In genomic region chr9:98863463-98863862, GRCm38 (mm10) we compare ENCODE assay signal across 14 mouse cellular contexts. TPM values are rescaled to one million over a fixed set of nuclear protein-coding genes. Genes with fewer than 3 reads are reported as not detected.
DNase-seq lines count a peak whose midpoint lies in the region; ATAC-seq lines count a peak whose summit lies in the region.
"Had no signal": no experiment of that assay in that cellular context is flagged by ENCODE, and none has a peak within 500 bp of the region (broad histone marks: within the 10 kb centered on the region; RNA-seq: fewer than 3 reads in every experiment).

No protein-coding gene starts in this region.

- H3K27me3 ChIP-seq in kidney, embryonic 14.5 days (ENCODE audit: control insufficient read depth, insufficient read depth, low read length): no peaks in the 10 kb centered on the region; the same call in 1 of the 2 replicates

- H3K27ac ChIP-seq in kidney, embryonic 14.5 days (ENCODE audit: low read depth, low read length): no peak overlapping the region
- H3K27ac ChIP-seq: liver, embryonic 13.5 days had no signal

- 69% methylated on average over 3 of the region's 3 CpGs for WGBS in kidney, embryonic 14.5 days

- H3K4me3 ChIP-seq in kidney, embryonic 14.5 days (ENCODE audit: low read length): no peak overlapping the region
- H3K4me3 ChIP-seq: liver, embryonic 13.5 days had no signal

- H3K9me3 ChIP-seq in kidney, embryonic 14.5 days (ENCODE audit: control insufficient read depth, low read length): peaks cover 5% of the 10 kb centered on the region; the same call in 1 of the 2 replicates
- H3K9me3 ChIP-seq: liver, embryonic 13.5 days had no signal

- no peak overlapping the region for H3K4me2 ChIP-seq in kidney, embryonic 14.5 days (replicated peaks; ENCODE audit: low read depth, low read length)
- H3K4me2 ChIP-seq: liver, embryonic 13.5 days had no signal

- H3K36me3 ChIP-seq in kidney, embryonic 14.5 days (ENCODE audit: control insufficient read depth, insufficient read depth, low read length): no peaks in the 10 kb centered on the region
- H3K36me3 ChIP-seq: liver, embryonic 13.5 days had no signal

- peak; percentile 8 for DNase-seq in adrenal gland, postnatal 14 days
- DNase-seq in adrenal gland, postnatal 4 days (ENCODE audit: low spot score in 2 of 2): no peak
- DNase-seq in kidney, postnatal 10 days: peak; percentile 9
- DNase-seq in 3T3-L1 (ENCODE audit: low read depth, low spot score) (peak; percentile 11), ZHBTc4 (ENCODE audit: low read depth, low spot score) (peak; percentile 85)
- no peak for DNase-seq in B cell, adult 2 months
- DNase-seq in gastrocnemius, postnatal 10 days: no peak
- DNase-seq: gastrocnemius, postnatal 25 days; layer of hippocampus, postnatal 36 days; liver, embryonic 13.5 days; thymus, postnatal 14 days had no signal

- H3K4me1 ChIP-seq in kidney, embryonic 14.5 days (ENCODE audit: control insufficient read depth, insufficient read depth, low read length): no peaks in the 10 kb centered on the region
- H3K4me1 ChIP-seq: liver, embryonic 13.5 days had no signal

- no peak overlapping the region for H3K9ac ChIP-seq in kidney, embryonic 14.5 days (ENCODE audit: low read depth, low read length)
- H3K9ac ChIP-seq: liver, embryonic 13.5 days had no signal

- no peak for ATAC-seq in kidney, embryonic 14.5 days (ENCODE audit: low FRiP score, low TSS enrichment)
- ATAC-seq: intestine, embryonic 16.5 days had no signal

RNA-seq across cellular contexts. Expression of gene Prr23a3, which starts 1.1 kb away (rescaled TPM):
- total RNA-seq in adrenal gland, postnatal 14 days (2021): not detected in 2 replicates
- total RNA-seq in adrenal gland, postnatal 4 days (2021): not detected
- not detected in 2 replicates for polyA plus RNA-seq in kidney, embryonic 14.5 days (2014; fragmentation: Nextera tagmentation; extraction: Ambion mirVana)
- total RNA-seq in gastrocnemius, postnatal 10 days (2021): not detected
- total RNA-seq: gastrocnemius, postnatal 25 days; layer of hippocampus, postnatal 36 days had no signal
- polyA plus RNA-seq: heart, embryonic 16.5 days; intestine, embryonic 16.5 days; liver, embryonic 13.5 days had no signal

RNA-seq across cellular contexts. Expression of gene Prr23a2, which starts 7.2 kb away (rescaled TPM):
- not detected in 2 replicates for total RNA-seq in adrenal gland, postnatal 14 days (2021)
- total RNA-seq in adrenal gland, postnatal 4 days (2021): not detected
- not detected in 2 replicates for polyA plus RNA-seq in kidney, embryonic 14.5 days (2014; fragmentation: Nextera tagmentation; extraction: Ambion mirVana)
- total RNA-seq in gastrocnemius, postnatal 10 days (2021): not detected
- total RNA-seq: gastrocnemius, postnatal 25 days; layer of hippocampus, postnatal 36 days had no signal
- polyA plus RNA-seq: heart, embryonic 16.5 days; intestine, embryonic 16.5 days; liver, embryonic 13.5 days had no signal

RNA-seq across cellular contexts. Expression of gene Prr23a1, which starts 21.2 kb away (rescaled TPM):
- total RNA-seq in adrenal gland, postnatal 14 days (2021): not detected in 2 replicates
- total RNA-seq in adrenal gland, postnatal 4 days (2021): not detected
- not detected in 2 replicates for polyA plus RNA-seq in kidney, embryonic 14.5 days (2014; fragmentation: Nextera tagmentation; extraction: Ambion mirVana)
- not detected for total RNA-seq in gastrocnemius, postnatal 10 days (2021)
- total RNA-seq: gastrocnemius, postnatal 25 days; layer of hippocampus, postnatal 36 days had no signal
- polyA plus RNA-seq: heart, embryonic 16.5 days; intestine, embryonic 16.5 days; liver, embryonic 13.5 days had no signal

RNA-seq across cellular contexts. Expression of gene 7420426K07Rik, which starts 39.5 kb away (rescaled TPM):
- total RNA-seq in adrenal gland, postnatal 14 days (2021): not detected in 2 replicates
- not detected for total RNA-seq in adrenal gland, postnatal 4 days (2021)
- polyA plus RNA-seq in kidney, embryonic 14.5 days (2014; fragmentation: Nextera tagmentation; extraction: Ambion mirVana): not detected in 2 replicates
- total RNA-seq in gastrocnemius, postnatal 10 days (2021): not detected
- total RNA-seq: gastrocnemius, postnatal 25 days; layer of hippocampus, postnatal 36 days had no signal
- polyA plus RNA-seq: heart, embryonic 16.5 days; intestine, embryonic 16.5 days; liver, embryonic 13.5 days had no signal

Comparison
In these comparisons a context has a peak if more than half of its experiments do, and no peak if none do; other contexts are left out.
1. DNase-seq: peak in adrenal gland, postnatal 14 days (single experiment), kidney, postnatal 10 days (single experiment), 3T3-L1 (single experiment) and ZHBTc4 (single experiment); none in adrenal gland, postnatal 4 days (0 of 2), B cell, adult 2 months (0 of 2) and gastrocnemius, postnatal 10 days (single experiment).